Mouse (Mus musculus) left cerebral cortex, postnatal 36 days (tissue): ENCODE data around the gene Ccdc80. TPM values are rescaled to one million over a fixed set of nuclear protein-coding genes. Genes with fewer than 3 reads are reported as not detected.

Experiments used
- total RNA-seq, 2 experiments: library from RNA; stranded (reverse); gene quantifications; 2 replicates each; pipeline ENCODE4 v1.2.3; 2021

The Ccdc80 gene
- total RNA-seq, 2 experiments from 2014 or later = 7.4 to 7.9 TPM

Other genes with a start within 250 kb of the Ccdc80 start
- not detected for gene Cd200r2, start 226.3 kb upstream of the Ccdc80 start, total RNA-seq
- gene Cd200r3, start 149.7 kb upstream of the Ccdc80 start, total RNA-seq = not detected
- gene Slc35a5, start 65.3 kb downstream of the Ccdc80 start, total RNA-seq = 10 to 100 TPM; 46.7 to 49.8 TPM
- gene Atg3, start 65.4 kb downstream of the Ccdc80 start, total RNA-seq = 10 to 100 TPM; 40.0 to 43.6 TPM
- gene Btla, start 130.9 kb downstream of the Ccdc80 start, total RNA-seq = under 1 TPM; 0.20 to 0.63 TPM